Mouse (Mus musculus) spleen, adult 10 weeks (tissue): Measurements from ENCODE around the gene Ssbp4. TPM values are rescaled to one million over a fixed set of nuclear protein-coding genes. Genes with fewer than 3 reads are reported as not detected.

Source experiments
- polyA plus RNA-seq: library from polyadenylated mRNA; stranded (reverse); fragments of 350-450 nt; fragmentation: Illumina TruSeq; extraction: RNeasy Lipid Tissue Mini Kit (QIAGEN cat#74804); gene quantifications from one replicate; pipeline ENCODE4 v1.2.3, GENCODE M21; 2015; ENCODE audit warnings: low replicate concordance; ENCODE audit not compliant: insufficient read depth

Ssbp4 gene
- polyA plus RNA-seq = 8.2 TPM

GRCm38 (mm10) chr8:70608749-70609367, at the start of gene Ssbp4:
Gene Ssbp4 (minus strand): TSS chr8:70608872.

GRCm38 (mm10) chr8:70632346-70632892, 23.7 kb upstream of the Ssbp4 start, which contains the start of gene Gdf15:
Gene Gdf15 (minus strand): TSS chr8:70632456.

GRCm38 (mm10) chr8:70615894-70616293, 7.2 kb upstream of the Ssbp4 start, which contains the start of gene Lrrc25:
Gene Lrrc25 (plus strand): TSS chr8:70616155.

GRCm38 (mm10) chr8:70593961-70594609, 14.6 kb downstream of the Ssbp4 start, which contains the start of gene Isyna1:
Gene Isyna1 (plus strand): TSS chr8:70594373.

Other genes starting within 250 kb of the Ssbp4 start
- 0.10 TPM for gene Comp, start 235.3 kb downstream of the Ssbp4 start, polyA plus RNA-seq
- gene Crtc1, start 169.3 kb downstream of the Ssbp4 start, polyA plus RNA-seq = 6.5 TPM
- gene Klhl26, start 131.9 kb downstream of the Ssbp4 start, polyA plus RNA-seq = 5.5 TPM
- not detected for gene Tmem59l, start 121.5 kb downstream of the Ssbp4 start, polyA plus RNA-seq
- not detected for gene Crlf1, start 115.7 kb downstream of the Ssbp4 start, polyA plus RNA-seq
- 10.3 TPM for gene Rex1bd, start 102.1 kb downstream of the Ssbp4 start, polyA plus RNA-seq
- gene Uba52, start 98.1 kb downstream of the Ssbp4 start, polyA plus RNA-seq = 680 TPM
- 99.1 TPM for gene Fkbp8, start 81.1 kb downstream of the Ssbp4 start, polyA plus RNA-seq
- gene Kxd1, start 80.9 kb downstream of the Ssbp4 start, polyA plus RNA-seq = 50.0 TPM
- gene Ell, start 69.4 kb downstream of the Ssbp4 start, polyA plus RNA-seq = 10.1 TPM
- gene Isyna1, start 14.5 kb downstream of the Ssbp4 start, polyA plus RNA-seq = 9.0 TPM
- 13.8 TPM for gene Lrrc25, start 7.3 kb upstream of the Ssbp4 start, polyA plus RNA-seq
- not detected for gene Gdf15, start 23.6 kb upstream of the Ssbp4 start, polyA plus RNA-seq
- 5.5 TPM for gene Pgpep1, start 51.5 kb upstream of the Ssbp4 start, polyA plus RNA-seq
- gene Lsm4, start 64.4 kb upstream of the Ssbp4 start, polyA plus RNA-seq = 21.5 TPM
- gene Jund, start 90.1 kb upstream of the Ssbp4 start, polyA plus RNA-seq = 22.5 TPM
- not detected for gene Iqcn, start 94.6 kb upstream of the Ssbp4 start, polyA plus RNA-seq
- 1.5 TPM for gene Gm3336, start 109.7 kb upstream of the Ssbp4 start, polyA plus RNA-seq
- 0.72 TPM for gene Pde4c, start 114.8 kb upstream of the Ssbp4 start, polyA plus RNA-seq
- gene Rab3a, start 145.8 kb upstream of the Ssbp4 start, polyA plus RNA-seq = 4.4 TPM
- 14.0 TPM for gene Mpv17l2, start 152.1 kb upstream of the Ssbp4 start, polyA plus RNA-seq
- gene Pik3r2, start 167.8 kb upstream of the Ssbp4 start, polyA plus RNA-seq = 6.9 TPM
- gene Mast3, start 196.2 kb upstream of the Ssbp4 start, polyA plus RNA-seq = 32.4 TPM
- 1.8 TPM for gene Il12rb1, start 199.6 kb upstream of the Ssbp4 start, polyA plus RNA-seq
- 20.4 TPM for gene Arrdc2, start 230.8 kb upstream of the Ssbp4 start, polyA plus RNA-seq